In genomic region chr16:34274607-34275006, GRCm38 (mm10) we compare ENCODE assay signal across 16 mouse cellular contexts.
A peak's percentile ranks its signal among the peaks of the same experiment; 100 is the strongest.
DNase-seq lines count a peak whose midpoint lies in the region; ATAC-seq and TF ChIP-seq lines count a peak whose summit lies in the region.
"Had no signal": no experiment of that assay in that cellular context is flagged by ENCODE, and none has a peak within 500 bp of the region (broad histone marks: within the 10 kb centered on the region; RNA-seq: fewer than 3 reads in every experiment).

No protein-coding gene starts in this region.

- no peak overlapping the region for H3K4me3 ChIP-seq in heart, embryonic 11.5 days (ENCODE audit: low read depth, low read length)
- H3K4me3 ChIP-seq in lung, postnatal 0 days (ENCODE audit: low read depth, low read length) = no peak overlapping the region
- no peak overlapping the region for H3K4me3 ChIP-seq in kidney, adult 2 months (ENCODE audit: insufficient read depth, low read depth, low read length)
- H3K4me3 ChIP-seq in stomach, embryonic 14.5 days (ENCODE audit: low read depth, low read length) = no peak overlapping the region
- H3K4me3 ChIP-seq: embryonic facial prominence, embryonic 12.5 days; forebrain, embryonic 15.5 days; hindbrain, embryonic 12.5 days; liver, embryonic 15.5 days; neural tube, embryonic 15.5 days had no signal

- no peak for TF ChIP-seq POLR2A in kidney, adult 2 months (IDR thresholded peaks at IDR 0.05; ENCODE audit: low read depth, low read length)

- peak; percentile 67 for TF ChIP-seq CTCF in lung, postnatal 0 days (IDR thresholded peaks at IDR 0.05)
- no peak; the same call in 1 of the 2 replicates for TF ChIP-seq CTCF in kidney, adult 2 months (conservative IDR thresholded peaks at IDR 0.05; ENCODE audit: insufficient read depth, insufficient read length, low read depth, low read length)

- H3K4me1 ChIP-seq in heart, embryonic 11.5 days (ENCODE audit: control insufficient read depth, insufficient read depth, low read length) = no peaks in the 10 kb centered on the region
- H3K4me1 ChIP-seq in lung, postnatal 0 days (ENCODE audit: insufficient read depth, low read depth, low read length) = no peaks in the 10 kb centered on the region; the same call in 1 of the 2 replicates
- H3K4me1 ChIP-seq in kidney, adult 2 months (ENCODE audit: control insufficient read depth, insufficient read depth, low read length) = no peaks in the 10 kb centered on the region
- no peaks in the 10 kb centered on the region for H3K4me1 ChIP-seq in stomach, embryonic 14.5 days (ENCODE audit: control insufficient read depth, insufficient read depth, low read length)
- H3K4me1 ChIP-seq: hindbrain, embryonic 12.5 days; liver, embryonic 15.5 days had no signal

- no peaks in the 10 kb centered on the region for H3K9me3 ChIP-seq in heart, embryonic 11.5 days (replicated peaks; ENCODE audit: control insufficient read depth, low read length)
- H3K9me3 ChIP-seq in lung, postnatal 0 days (ENCODE audit: low read length) = no peaks in the 10 kb centered on the region
- H3K9me3 ChIP-seq in stomach, embryonic 14.5 days (ENCODE audit: control insufficient read depth, low read depth, low read length) = no peaks in the 10 kb centered on the region
- H3K9me3 ChIP-seq: embryonic facial prominence, embryonic 12.5 days; forebrain, embryonic 15.5 days; hindbrain, embryonic 12.5 days; liver, embryonic 15.5 days; neural tube, embryonic 15.5 days had no signal

- no peak overlapping the region for H3K4me2 ChIP-seq in heart, embryonic 11.5 days
- H3K4me2 ChIP-seq in lung, postnatal 0 days (replicated peaks; ENCODE audit: low read depth, low read length) = no peak overlapping the region
- H3K4me2 ChIP-seq in stomach, embryonic 14.5 days (replicated peaks; ENCODE audit: low read depth, low read length) = no peak overlapping the region
- H3K4me2 ChIP-seq: embryonic facial prominence, embryonic 12.5 days; forebrain, embryonic 15.5 days; hindbrain, embryonic 12.5 days; liver, embryonic 15.5 days; neural tube, embryonic 15.5 days had no signal

- no peak for ATAC-seq in heart, embryonic 11.5 days (replicated peaks; ENCODE audit: insufficient number of reproducible peaks, low FRiP score, low TSS enrichment)
- peak; percentile 67 for ATAC-seq in lung, postnatal 0 days
- ATAC-seq in stomach, embryonic 14.5 days (ENCODE audit: insufficient number of reproducible peaks, insufficient read depth, low FRiP score, low read depth) = peak; percentile 82
- ATAC-seq: forebrain, embryonic 15.5 days; midbrain, embryonic 16.5 days had no signal

- peak; percentile 55; the same call in 1 of the 2 replicates for TF ChIP-seq EP300 in lung, postnatal 0 days (IDR thresholded peaks at IDR 0.05)

- H3K27ac ChIP-seq in heart, embryonic 11.5 days (ENCODE audit: low read depth, low read length) = no peak overlapping the region
- no peak overlapping the region for H3K27ac ChIP-seq in lung, postnatal 0 days (ENCODE audit: low read length)
- H3K27ac ChIP-seq in kidney, adult 2 months (ENCODE audit: insufficient read depth, low read depth, low read length) = no peak overlapping the region
- no peak overlapping the region for H3K27ac ChIP-seq in stomach, embryonic 14.5 days (ENCODE audit: low read length)
- H3K27ac ChIP-seq: embryonic facial prominence, embryonic 12.5 days; forebrain, embryonic 15.5 days; hindbrain, embryonic 12.5 days; liver, embryonic 15.5 days; neural tube, embryonic 15.5 days had no signal

- no peaks in the 10 kb centered on the region for H3K36me3 ChIP-seq in heart, embryonic 11.5 days (ENCODE audit: control insufficient read depth, insufficient read depth, low read length)
- H3K36me3 ChIP-seq in lung, postnatal 0 days (ENCODE audit: insufficient read depth, low read length) = no peaks in the 10 kb centered on the region
- H3K36me3 ChIP-seq in kidney, adult 2 months (ENCODE audit: control insufficient read depth, insufficient read depth, low read length) = no peaks in the 10 kb centered on the region
- H3K36me3 ChIP-seq in stomach, embryonic 14.5 days (ENCODE audit: control insufficient read depth, insufficient read depth, low read length) = no peaks in the 10 kb centered on the region
- H3K36me3 ChIP-seq: embryonic facial prominence, embryonic 12.5 days; forebrain, embryonic 15.5 days; hindbrain, embryonic 12.5 days; liver, embryonic 15.5 days; neural tube, embryonic 15.5 days had no signal

- peak; percentile 81 for DNase-seq in heart, adult 11 months
- peak; percentile 42 for DNase-seq in lung, postnatal 0 days (ENCODE audit: low spot score)
- DNase-seq in lung, postnatal 25 days (ENCODE audit: low spot score) = no peak
- DNase-seq in kidney, adult 2 months = peak; percentile 31
- DNase-seq in c-Kit-positive CD71-positive TER-119-positive erythroid progenitor cells, embryonic 14.5 days (ENCODE audit: low spot score) = no peak
- DNase-seq in frontal cortex, postnatal 10 days (ENCODE audit: low spot score in 2 of 2) = no peak
- DNase-seq: cerebellum, adult 8-10 months; right cerebral cortex, postnatal 14 days had no signal

- H3K9ac ChIP-seq in heart, embryonic 11.5 days (ENCODE audit: low read depth, low read length) = no peak overlapping the region
- H3K9ac ChIP-seq in lung, postnatal 0 days (replicated peaks; ENCODE audit: low read depth) = no peak overlapping the region
- H3K9ac ChIP-seq in stomach, embryonic 14.5 days (replicated peaks; ENCODE audit: low read depth, low read length) = no peak overlapping the region
- H3K9ac ChIP-seq: embryonic facial prominence, embryonic 12.5 days; forebrain, embryonic 15.5 days; hindbrain, embryonic 12.5 days; liver, embryonic 15.5 days; neural tube, embryonic 15.5 days had no signal

- no peaks in the 10 kb centered on the region for H3K27me3 ChIP-seq in heart, embryonic 11.5 days (ENCODE audit: control insufficient read depth, insufficient read depth, low read length)
- H3K27me3 ChIP-seq in lung, postnatal 0 days (replicated peaks; ENCODE audit: insufficient read depth, low read length) = no peaks in the 10 kb centered on the region
- no peaks in the 10 kb centered on the region for H3K27me3 ChIP-seq in kidney, adult 2 months (replicated peaks; ENCODE audit: control insufficient read depth, insufficient read depth, low read length)
- no peaks in the 10 kb centered on the region for H3K27me3 ChIP-seq in stomach, embryonic 14.5 days (ENCODE audit: control insufficient read depth, insufficient read depth, low read length)
- H3K27me3 ChIP-seq: embryonic facial prominence, embryonic 12.5 days; forebrain, embryonic 15.5 days; hindbrain, embryonic 12.5 days; liver, embryonic 15.5 days; neural tube, embryonic 15.5 days had no signal

Comparison
In these comparisons a context has a peak if more than half of its experiments do, and no peak if none do; other contexts are left out.
1. DNase-seq: peak in heart, adult 11 months (single experiment), lung, postnatal 0 days (single experiment) and kidney, adult 2 months (single experiment); none in lung, postnatal 25 days (single experiment), c-Kit-positive CD71-positive TER-119-positive erythroid progenitor cells, embryonic 14.5 days (single experiment) and frontal cortex, postnatal 10 days (0 of 2).